Mouse (Mus musculus): ENCODE data around the gene Efcab5.

Gene Efcab5

GRCm38 (mm10) chr11:77188868-77189267 is at the start of gene Efcab5:
Efcab5 (minus strand) TSS chr11:77188968.
- no peak for DNase-seq

- no peak for DNase-seq
Measured at GRCm38 (mm10) chr11:77235267-77235666, 46.5 kb upstream of the Efcab5 start.

- DNase-seq, result no peak
Measured at GRCm38 (mm10) chr11:77231514-77231913, 42.7 kb upstream of the Efcab5 start.

- no peak for DNase-seq
Measured at GRCm38 (mm10) chr11:77230765-77231164, 42.0 kb upstream of the Efcab5 start.

GRCm38 (mm10) chr11:77216761-77217130 is 28.0 kb upstream of the Efcab5 start:
- no peak for DNase-seq

- peak; percentile 90 for DNase-seq
Measured at GRCm38 (mm10) chr11:77215951-77216760, 27.4 kb upstream of the Efcab5 start, which contains the start of gene Ssh2. Ssh2 (plus strand) TSS chr11:77216287.

GRCm38 (mm10) chr11:77215483-77215882 is 26.7 kb upstream of the Efcab5 start:
- DNase-seq, result no peak

- DNase-seq, result peak; percentile 32
Measured at GRCm38 (mm10) chr11:77214755-77215154, 26.0 kb upstream of the Efcab5 start.

- no peak for DNase-seq
Measured at GRCm38 (mm10) chr11:77214142-77214692, 25.4 kb upstream of the Efcab5 start.

- no peak for DNase-seq
Measured at GRCm38 (mm10) chr11:77200703-77201102, 11.9 kb upstream of the Efcab5 start.

GRCm38 (mm10) chr11:77199636-77200035 is 10.9 kb upstream of the Efcab5 start:
- DNase-seq, result no peak

GRCm38 (mm10) chr11:77196181-77197143 is 7.7 kb upstream of the Efcab5 start:
- DNase-seq, result no peak

- DNase-seq, result no peak
Measured at GRCm38 (mm10) chr11:77195360-77196109, 6.8 kb upstream of the Efcab5 start.

GRCm38 (mm10) chr11:77194762-77195161 is 6.0 kb upstream of the Efcab5 start:
- no peak for DNase-seq

- DNase-seq, result no peak
Measured at GRCm38 (mm10) chr11:77193941-77194553, 5.3 kb upstream of the Efcab5 start.

- DNase-seq, result no peak
Measured at GRCm38 (mm10) chr11:77193410-77193809, 4.6 kb upstream of the Efcab5 start.

GRCm38 (mm10) chr11:77184926-77185325 is 3.8 kb downstream of the Efcab5 start:
- no peak for DNase-seq

GRCm38 (mm10) chr11:77182616-77183015 is 6.2 kb downstream of the Efcab5 start:
- no peak for DNase-seq

- no peak for DNase-seq
Measured at GRCm38 (mm10) chr11:77182041-77182440, 6.7 kb downstream of the Efcab5 start.

- no peak for DNase-seq
Measured at GRCm38 (mm10) chr11:77181528-77181927, 7.2 kb downstream of the Efcab5 start.

- peak; percentile 16 for DNase-seq
Measured at GRCm38 (mm10) chr11:77180886-77181285, 7.9 kb downstream of the Efcab5 start.

- no peak for DNase-seq
Measured at GRCm38 (mm10) chr11:77179771-77180170, 9.0 kb downstream of the Efcab5 start.

Measured in right cerebral cortex, postnatal 4 days (tissue).